Mouse (Mus musculus) gastrocnemius, adult 2 months (tissue): Measurements from ENCODE around the gene Rxfp2. TPM values are rescaled to one million over a fixed set of nuclear protein-coding genes. Genes with fewer than 3 reads are reported as not detected.

Experiments
- DNase-seq: peaks from one replicate; pipeline ENCODE4 v3.0.0; 2022
- H3K27ac ChIP-seq: fragments of 200-600 bp; 2 replicates; pipeline ENCODE4 v1.8.1; 2022; ENCODE audit warnings: mild to moderate bottlenecking
- H3K4me3 ChIP-seq: fragments of 200-600 bp; 2 replicates; pipeline ENCODE4 v1.8.1; 2022; ENCODE audit warnings: mild to moderate bottlenecking, moderate library complexity
- CTCF ChIP-seq: fragments of 200-600 bp; IDR thresholded peaks from 2 replicates; pipeline ENCODE4 v1.8.1; 2022; ENCODE audit warnings: antibody characterized with exemption, mild to moderate bottlenecking, moderate library complexity
- intact Hi-C: fragments of 180-260 bp; cut with DNase I; formaldehyde crosslinking; loops from one replicate; pipeline ENCODE4 v1.15.1; 2025
- total RNA-seq, 2 experiments: library from RNA; stranded (reverse); gene quantifications; 2 replicates each; pipeline ENCODE4 v1.2.3; 2021

Rxfp2 gene
- total RNA-seq, 2 experiments from 2014 or later: not detected

GRCm38 (mm10) chr5:150053956-150054355 lies 35.5 kb downstream of the Rxfp2 start:
- no peak for TF ChIP-seq CTCF
- intact Hi-C loops: no loop called here
- DNase-seq: no peak
- no peak overlapping the region for H3K4me3 ChIP-seq
- no peak overlapping the region for H3K27ac ChIP-seq

GRCm38 (mm10) chr5:150055322-150055721 lies 36.8 kb downstream of the Rxfp2 start:
- no peak for TF ChIP-seq CTCF
- Histone ChIP-seq H3K4me3 (no peak overlapping the region), H3K27ac (no peak overlapping the region)
- no peak for DNase-seq
- intact Hi-C loops: no loop called here

GRCm38 (mm10) chr5:150056056-150056455 lies 37.6 kb downstream of the Rxfp2 start:
- intact Hi-C loops: no loop called here
- H3K27ac ChIP-seq: no peak overlapping the region
- DNase-seq: no peak
- TF ChIP-seq CTCF: no peak
- no peak overlapping the region for H3K4me3 ChIP-seq

- TF ChIP-seq CTCF: peak; percentile 20; the same call in 1 of the 2 replicates
- intact Hi-C loops: no loop called here
Observed at GRCm38 (mm10) chr5:150058845-150059244, 40.4 kb downstream of the Rxfp2 start.

GRCm38 (mm10) chr5:150059466-150059865 lies 41.0 kb downstream of the Rxfp2 start:
- no peak for TF ChIP-seq CTCF
- DNase-seq: peak; percentile 39
- Histone ChIP-seq H3K4me3 (no peak overlapping the region), H3K27ac (no peak overlapping the region)
- intact Hi-C loops: no loop called here

More at GRCm38 (mm10) chr5:150058845-150059244, 40.4 kb downstream of the Rxfp2 start:
- Histone ChIP-seq H3K27ac (no peak overlapping the region), H3K4me3 (no peak overlapping the region)
- DNase-seq: no peak

GRCm38 (mm10) chr5:150061086-150061485 lies 42.6 kb downstream of the Rxfp2 start:
- H3K27ac ChIP-seq: no peak overlapping the region
- TF ChIP-seq CTCF: no peak
- no peak overlapping the region for H3K4me3 ChIP-seq
- no peak for DNase-seq
- intact Hi-C loops: no loop called here

- no peak overlapping the region for H3K27ac ChIP-seq
- DNase-seq: no peak
- H3K4me3 ChIP-seq: no peak overlapping the region
- no peak for TF ChIP-seq CTCF
- intact Hi-C loops: no loop called here
Observed at GRCm38 (mm10) chr5:150064286-150064685, 45.8 kb downstream of the Rxfp2 start.

- Histone ChIP-seq H3K4me3 (no peak overlapping the region), H3K27ac (no peak overlapping the region)
- DNase-seq: no peak
- TF ChIP-seq CTCF: peak; percentile 45
- intact Hi-C loops: no loop called here
Observed at GRCm38 (mm10) chr5:150070086-150070485, 51.6 kb downstream of the Rxfp2 start.

- DNase-seq: no peak
- H3K4me3 ChIP-seq: no peak overlapping the region
- intact Hi-C loops: no loop called here
- no peak for TF ChIP-seq CTCF
- no peak overlapping the region for H3K27ac ChIP-seq
Observed at GRCm38 (mm10) chr5:150071738-150072137, 53.3 kb downstream of the Rxfp2 start.

- Histone ChIP-seq H3K4me3 (no peak overlapping the region), H3K27ac (no peak overlapping the region)
- intact Hi-C loops: no loop called here
- no peak for DNase-seq
- TF ChIP-seq CTCF: no peak
Observed at GRCm38 (mm10) chr5:150079866-150080797, 61.7 kb downstream of the Rxfp2 start.

GRCm38 (mm10) chr5:150082696-150083095 lies 64.2 kb downstream of the Rxfp2 start:
- Histone ChIP-seq H3K4me3 (no peak overlapping the region), H3K27ac (no peak overlapping the region)
- DNase-seq: no peak
- TF ChIP-seq CTCF: no peak
- intact Hi-C loops: no loop called here

GRCm38 (mm10) chr5:150083190-150083589 lies 64.7 kb downstream of the Rxfp2 start:
- H3K4me3 ChIP-seq: no peak overlapping the region
- no peak for DNase-seq
- TF ChIP-seq CTCF: no peak
- intact Hi-C loops: no loop called here
- no peak overlapping the region for H3K27ac ChIP-seq

- intact Hi-C loops: loop anchor here (1.0 kb wide), 1 partner anchor 62 kb away; no protein-coding TSS in a partner anchor
- peak; percentile 97 for TF ChIP-seq CTCF
- no peak overlapping the region for H3K27ac ChIP-seq
- DNase-seq: peak; percentile 51
- H3K4me3 ChIP-seq: no peak overlapping the region
Observed at GRCm38 (mm10) chr5:150097620-150098019, 79.1 kb downstream of the Rxfp2 start.
